In genomic region chr5:112748001-112748719, GRCm38 (mm10) we compare ENCODE assay signal across 13 mouse cellular contexts.
DNase-seq lines count a peak whose midpoint lies in the region; ATAC-seq lines count a peak whose summit lies in the region.
"Had no signal": no experiment of that assay in that cellular context is flagged by ENCODE, and none has a peak within 500 bp of the region (broad histone marks: within the 10 kb centered on the region; RNA-seq: fewer than 3 reads in every experiment).

No protein-coding gene starts in this region.

- H3K9ac ChIP-seq in hindbrain, embryonic 13.5 days, result 0 out of 2 replicates have a peak overlapping the region, but pooled peaks have one; percentile 36
- no peak overlapping the region; the same call in 1 of the 2 replicates for H3K9ac ChIP-seq in midbrain, embryonic 14.5 days (replicated peaks; ENCODE audit: low read length)
- H3K9ac ChIP-seq: liver, embryonic 13.5 days had no signal

- ATAC-seq in hindbrain, embryonic 13.5 days (ENCODE audit: low FRiP score), result peak; percentile 36; the same call in 1 of the 2 replicates
- no peak for ATAC-seq in midbrain, embryonic 14.5 days (ENCODE audit: low FRiP score, low TSS enrichment)

- H3K4me3 ChIP-seq in hindbrain, embryonic 13.5 days, result no peak overlapping the region
- H3K4me3 ChIP-seq in midbrain, embryonic 14.5 days (replicated peaks; ENCODE audit: low read depth, low read length), result no peak overlapping the region
- H3K4me3 ChIP-seq: liver, embryonic 13.5 days had no signal

- H3K27ac ChIP-seq in hindbrain, embryonic 13.5 days, result peak overlapping the region; percentile 90
- peak overlapping the region; percentile 81 for H3K27ac ChIP-seq in midbrain, embryonic 14.5 days (replicated peaks; ENCODE audit: low read depth, low read length)
- H3K27ac ChIP-seq: liver, embryonic 13.5 days had no signal

- peaks cover 44% of the 10 kb centered on the region for H3K4me1 ChIP-seq in hindbrain, embryonic 13.5 days (replicated peaks)
- H3K4me1 ChIP-seq in midbrain, embryonic 14.5 days (ENCODE audit: control insufficient read depth, insufficient read depth, low read length), result peaks cover 28% of the 10 kb centered on the region
- H3K4me1 ChIP-seq: liver, embryonic 13.5 days had no signal

- no peaks in the 10 kb centered on the region for H3K9me3 ChIP-seq in hindbrain, embryonic 13.5 days
- H3K9me3 ChIP-seq in midbrain, embryonic 14.5 days (ENCODE audit: control insufficient read depth, low read length), result no peaks in the 10 kb centered on the region

- H3K36me3 ChIP-seq in hindbrain, embryonic 13.5 days, result no peaks in the 10 kb centered on the region
- no peaks in the 10 kb centered on the region for H3K36me3 ChIP-seq in midbrain, embryonic 14.5 days (ENCODE audit: control insufficient read depth, insufficient read depth, low read length)
- H3K36me3 ChIP-seq: liver, embryonic 13.5 days had no signal

- DNase-seq in embryo, embryonic 10 days (ENCODE audit: low spot score), result peak; percentile 28
- DNase-seq in embryo, embryonic 9.5 days (ENCODE audit: extremely low spot score), result no peak
- DNase-seq in Muller cell, postnatal 12 days (ENCODE audit: inconsistent ontology term), result peak; percentile 50
- peak; percentile 54 for DNase-seq in midbrain, embryonic 14.5 days
- DNase-seq in right cerebral cortex, postnatal 36 days (ENCODE audit: low spot score in 2 of 2), result no peak
- no peak for DNase-seq in urinary bladder, postnatal 36 days (ENCODE audit: low spot score in 2 of 2)
- no peak for DNase-seq in left cerebral cortex, adult 8-10 months (ENCODE audit: low spot score in 2 of 2)
- DNase-seq: adrenal gland, adult 2 months; cerebellum, adult 11-12 months; heart, adult 18-20 months; liver, embryonic 13.5 days; lung, postnatal 4 days had no signal

- H3K4me2 ChIP-seq in hindbrain, embryonic 13.5 days, result peak overlapping the region; percentile 8; the same call in 1 of the 2 replicates
- H3K4me2 ChIP-seq in midbrain, embryonic 14.5 days (ENCODE audit: low read length), result peak overlapping the region; percentile 10
- H3K4me2 ChIP-seq: liver, embryonic 13.5 days had no signal

- no peaks in the 10 kb centered on the region for H3K27me3 ChIP-seq in hindbrain, embryonic 13.5 days
- no peaks in the 10 kb centered on the region for H3K27me3 ChIP-seq in midbrain, embryonic 14.5 days (ENCODE audit: control insufficient read depth, insufficient read depth, low read length)

- WGBS in hindbrain, embryonic 13.5 days, result 29% methylated on average over 21 of the region's 21 CpGs
- 37% methylated on average over 21 of the region's 21 CpGs for WGBS in midbrain, embryonic 14.5 days

Comparison
In these comparisons a context has a peak if more than half of its experiments do, and no peak if none do; other contexts are left out.
1. DNase-seq: peak in embryo, embryonic 10 days (single experiment), Muller cell, postnatal 12 days (single experiment) and midbrain, embryonic 14.5 days (single experiment); none in embryo, embryonic 9.5 days (single experiment), right cerebral cortex, postnatal 36 days (0 of 2), urinary bladder, postnatal 36 days (0 of 2) and left cerebral cortex, adult 8-10 months (0 of 2).